Mouse (Mus musculus) hindbrain, postnatal 0 days (tissue): ENCODE data around the gene Ssxb9. TPM values are rescaled to one million over a fixed set of nuclear protein-coding genes. Genes with fewer than 3 reads are reported as not detected.
"Not testable (repeated sequence)": the region's sequence is repeated elsewhere in the genome, so short reads cannot be mapped to it uniquely, and the experiment has no call there.

Experiments
- ATAC-seq: fragments of 200-750 bp; cut with Nextera tagmentation; 2 replicates; pipeline ENCODE4 v1.8.0; 2017; ENCODE audit warnings: mild to moderate bottlenecking, moderate TSS enrichment, moderate library complexity
- DNase-seq: peaks from one replicate; pipeline ENCODE4 v3.0.0-alpha.2; 2015; ENCODE audit warnings: low spot score
- H3K27ac ChIP-seq: fragments of 300-500 bp; sonication (generic); 2 replicates; pipeline ENCODE4 v1.5.1; 2014; ENCODE audit warnings: mild to moderate bottlenecking
- H3K27me3 ChIP-seq: fragments of 300-500 bp; sonication (generic); 2 replicates; pipeline ENCODE4 v1.6.1; 2014; ENCODE audit warnings: low read length, mixed read lengths; ENCODE audit not compliant: insufficient read depth
- H3K36me3 ChIP-seq: fragments of 300-500 bp; sonication (generic); 2 replicates; pipeline ENCODE4 v1.6.1; 2014; ENCODE audit warnings: low read length, mixed read lengths; ENCODE audit not compliant: insufficient read depth
- H3K4me1 ChIP-seq: fragments of 300-500 bp; sonication (generic); 2 replicates; pipeline ENCODE4 v1.6.1; 2014; ENCODE audit warnings: antibody characterized with exemption, low read length, mixed read lengths; ENCODE audit not compliant: insufficient read depth
- H3K4me2 ChIP-seq: fragments of 300-500 bp; sonication (generic); 2 replicates; pipeline ENCODE4 v1.6.1; 2014; ENCODE audit warnings: low read depth, mild to moderate bottlenecking, low read length, moderate library complexity, mixed read lengths
- H3K4me3 ChIP-seq: fragments of 300-500 bp; sonication (generic); 2 replicates; pipeline ENCODE4 v1.5.1; 2014; ENCODE audit warnings: low read length
- H3K9ac ChIP-seq: fragments of 300-500 bp; sonication (generic); replicated peaks from 2 replicates; pipeline ENCODE4 v1.6.1; 2014; ENCODE audit warnings: mild to moderate bottlenecking, low read length, moderate library complexity, mixed read lengths
- H3K9me3 ChIP-seq: fragments of 300-500 bp; sonication (generic); 2 replicates; pipeline ENCODE4 v1.6.1; 2016; ENCODE audit warnings: low read length, mixed read lengths
- CTCF ChIP-seq: IDR thresholded peaks from 2 replicates; pipeline ENCODE4 v1.5.1; 2016; ENCODE audit warnings: antibody characterized with exemption, control low read depth, low read depth
- WGBS: fragments of 180-500 bp; shearing (Covaris S2); extraction: QIAGEN DNeasy Blood & Tissue Kit; methylation state at CpG from one replicate; pipeline ENCODE4 v1.1.7; 2014; 5-methylcytosine and 5-hydroxymethylcytosine counted together
- polyA plus RNA-seq: library from polyadenylated mRNA; unstranded; fragments of >200 nt; fragmentation: Nextera tagmentation; extraction: Ambion mirVana; gene quantifications from 2 replicates; pipeline ENCODE4 v1.2.1, GENCODE M21; 2015
- total RNA-seq: library from RNA; depleted of rRNA; stranded (reverse); fragments of >200 nt; gene quantifications from 2 replicates; pipeline ENCODE4 v1.2.3, GENCODE M21; 2014; rRNA removed

Ssxb9 gene
- not detected in 2 replicates for total RNA-seq
- polyA plus RNA-seq, result not detected in 2 replicates

- not testable (repeated sequence) for H3K4me1 ChIP-seq, H3K9ac ChIP-seq, H3K27ac ChIP-seq, DNase-seq, H3K4me2 ChIP-seq, H3K36me3 ChIP-seq, H3K27me3 ChIP-seq, H3K4me3 ChIP-seq, H3K9me3 ChIP-seq, ATAC-seq
- 33% methylated on average over 1 of the region's 1 CpGs for WGBS
Measured at GRCm38 (mm10) chrX:8366678-8367077, at the start of gene Ssxb9. TSS of gene Ssxb9 (plus strand) at chrX:8366978.

- no peaks in the 10 kb centered on the region for H3K4me1 ChIP-seq
- H3K36me3 ChIP-seq, result no peaks in the 10 kb centered on the region
- ATAC-seq (no peak), DNase-seq (no peak)
- H3K4me2 ChIP-seq, result no peak within 1 kb of the TSS
- WGBS, result 61% methylated on average over 2 of the region's 2 CpGs
- TF ChIP-seq CTCF, result no peak
- H3K4me3 ChIP-seq, result no peak within 1 kb of the TSS
- no peaks in the 10 kb centered on the region for H3K27me3 ChIP-seq
- H3K9ac ChIP-seq, result no peak within 1 kb of the TSS
- no peaks in the 10 kb centered on the region for H3K9me3 ChIP-seq
- no peak within 1 kb of the TSS for H3K27ac ChIP-seq
Measured at GRCm38 (mm10) chrX:8327124-8327523, 39.7 kb upstream of the Ssxb9 start, which contains the start of gene Ssxb10. TSS of gene Ssxb10 (plus strand) at chrX:8327424.

- H3K36me3 ChIP-seq, DNase-seq, H3K4me2 ChIP-seq, ATAC-seq, H3K27me3 ChIP-seq, H3K4me1 ChIP-seq, H3K9me3 ChIP-seq, H3K27ac ChIP-seq, H3K4me3 ChIP-seq, H3K9ac ChIP-seq: not testable (repeated sequence)
- WGBS, result 19% methylated on average over 1 of the region's 1 CpGs
Measured at GRCm38 (mm10) chrX:8413005-8413404, 46.2 kb downstream of the Ssxb9 start, which contains the start of gene Ssxb1. TSS of gene Ssxb1 (plus strand) at chrX:8413305.

Other genes starting within 250 kb of the Ssxb9 start
- 377 and 393 TPM in 2 replicates for gene Wdr13, start 234.1 kb upstream of the Ssxb9 start, total RNA-seq
- 53.9 and 55.1 TPM in 2 replicates for gene Wdr13, start 234.1 kb upstream of the Ssxb9 start, polyA plus RNA-seq
- gene Rbm3, start 221.1 kb upstream of the Ssxb9 start, total RNA-seq, result 318 and 321 TPM in 2 replicates
- 496 and 521 TPM in 2 replicates for gene Rbm3, start 221.1 kb upstream of the Ssxb9 start, polyA plus RNA-seq
- gene Tbc1d25, start 190.8 kb upstream of the Ssxb9 start, total RNA-seq, result 19.9 and 24.6 TPM in 2 replicates
- 15.8 and 17.4 TPM in 2 replicates for gene Tbc1d25, start 190.8 kb upstream of the Ssxb9 start, polyA plus RNA-seq
- 25.2 and 41.3 TPM in 2 replicates for gene Ebp, start 173.5 kb upstream of the Ssxb9 start, total RNA-seq
- gene Ebp, start 173.5 kb upstream of the Ssxb9 start, polyA plus RNA-seq, result 29.8 and 30.2 TPM in 2 replicates
- gene Porcn, start 160.5 kb upstream of the Ssxb9 start, total RNA-seq, result 60.8 and 68.4 TPM in 2 replicates
- gene Porcn, start 160.5 kb upstream of the Ssxb9 start, polyA plus RNA-seq, result 49.2 and 49.3 TPM in 2 replicates
- gene Ftsj1, start 114.6 kb upstream of the Ssxb9 start, total RNA-seq, result 44.4 and 45.6 TPM in 2 replicates
- 38.1 and 39.8 TPM in 2 replicates for gene Ftsj1, start 114.6 kb upstream of the Ssxb9 start, polyA plus RNA-seq
- gene Slc38a5, start 95.8 kb upstream of the Ssxb9 start, total RNA-seq, result 23.8 and 26.8 TPM in 2 replicates
- 15.9 and 20.8 TPM in 2 replicates for gene Slc38a5, start 95.8 kb upstream of the Ssxb9 start, polyA plus RNA-seq
- gene Ssxb10, start 39.6 kb upstream of the Ssxb9 start, total RNA-seq, result not detected in 2 replicates
- not detected in 2 replicates for gene Ssxb10, start 39.6 kb upstream of the Ssxb9 start, polyA plus RNA-seq
- not detected in 2 replicates for gene Ssxb1, start 46.3 kb downstream of the Ssxb9 start, total RNA-seq
- gene Ssxb1, start 46.3 kb downstream of the Ssxb9 start, polyA plus RNA-seq, result not detected in 2 replicates
- not detected in 2 replicates for gene Ssxb2, start 94.7 kb downstream of the Ssxb9 start, total RNA-seq
- not detected in 2 replicates for gene Ssxb2, start 94.7 kb downstream of the Ssxb9 start, polyA plus RNA-seq
- gene Gm14459, start 158.0 kb downstream of the Ssxb9 start, total RNA-seq, result not detected in 2 replicates
- not detected in 2 replicates for gene Gm14459, start 158.0 kb downstream of the Ssxb9 start, polyA plus RNA-seq
- gene Ssxb6, start 181.3 kb downstream of the Ssxb9 start, total RNA-seq, result not detected in 2 replicates
- gene Ssxb6, start 181.3 kb downstream of the Ssxb9 start, polyA plus RNA-seq, result not detected in 2 replicates
- gene Ssxb3, start 224.8 kb downstream of the Ssxb9 start, total RNA-seq, result not detected in 2 replicates
- not detected in 2 replicates for gene Ssxb3, start 224.8 kb downstream of the Ssxb9 start, polyA plus RNA-seq